Mouse (Mus musculus) B cell, adult 2 months (primary cell): ENCODE results near the gene Prm2.
A peak's percentile ranks its signal among the peaks of the same experiment; 100 is the strongest.

Source experiments
- DNase-seq, 2 experiments: peaks; one replicate each; pipeline ENCODE4 v3.0.0; 2022

The Prm2 gene

DNA sequence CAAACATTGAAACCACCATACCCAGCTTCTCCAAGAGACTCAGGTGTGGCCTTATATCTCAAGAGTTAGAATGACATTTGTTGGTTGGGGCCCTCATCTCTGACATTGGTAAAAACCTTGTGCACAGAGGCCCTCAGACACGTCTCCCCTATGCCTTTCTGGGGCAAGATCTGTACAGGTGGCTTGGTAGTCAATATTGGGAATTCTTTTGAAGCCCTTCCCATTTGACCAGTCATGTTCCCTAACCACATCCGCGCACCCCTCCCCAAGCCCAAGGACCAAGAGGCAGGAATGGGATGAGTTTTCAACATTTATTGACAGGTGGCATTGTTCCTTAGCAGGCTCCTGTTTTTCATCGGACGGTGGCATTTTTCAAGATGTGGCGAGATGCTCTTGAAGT is at the start of gene Prm2:
Prm2 (minus strand) TSS at position 101 of the 400 bp plus-strand sequence.
- no peak for DNase-seq

- DNase-seq: no peak
Observed at GRCm38 (mm10) chr16:10844319-10844670, 48.4 kb upstream of the Prm2 start.

DNA sequence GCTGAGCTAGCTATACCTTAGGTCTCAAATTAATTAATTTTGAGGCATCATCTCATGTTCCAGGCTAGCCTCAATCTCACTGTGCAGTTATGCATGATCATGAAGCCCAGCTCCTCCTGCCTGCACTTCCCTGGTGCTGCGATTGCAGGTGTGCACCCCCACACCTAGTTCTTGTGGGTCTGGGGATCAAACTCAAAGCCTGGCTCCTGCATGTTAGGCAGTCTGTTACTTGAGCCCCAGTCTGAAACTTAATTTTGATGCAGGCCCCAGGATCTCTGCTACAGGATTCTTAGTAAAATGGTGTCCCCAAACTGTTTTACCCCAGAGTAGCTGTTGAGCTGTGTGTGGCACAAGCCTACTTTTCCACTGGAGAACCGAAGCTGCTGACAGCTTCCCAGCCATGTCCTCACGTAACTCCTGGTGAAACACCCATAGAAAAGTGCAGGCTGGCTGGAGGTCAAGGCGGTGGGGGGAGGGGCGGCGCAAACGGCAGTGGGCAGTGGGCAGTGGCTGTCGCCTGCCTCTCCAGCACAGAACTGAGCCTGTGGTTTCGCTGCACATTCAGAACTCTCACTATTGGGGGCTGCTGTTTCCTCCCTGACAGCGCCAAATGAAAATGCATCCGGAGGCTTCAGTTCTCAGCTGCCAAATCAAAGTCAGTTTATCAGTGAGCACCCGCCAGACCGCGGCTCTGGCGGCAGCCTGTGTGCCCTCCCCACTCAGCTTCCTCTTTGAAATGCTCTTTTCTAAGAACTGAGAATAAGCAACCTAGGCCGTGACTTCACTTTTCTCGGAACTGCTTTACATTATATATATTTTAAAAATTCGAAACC is 47.8 kb upstream of the Prm2 start:
- DNase-seq: peak; percentile 59 to 64

DNA sequence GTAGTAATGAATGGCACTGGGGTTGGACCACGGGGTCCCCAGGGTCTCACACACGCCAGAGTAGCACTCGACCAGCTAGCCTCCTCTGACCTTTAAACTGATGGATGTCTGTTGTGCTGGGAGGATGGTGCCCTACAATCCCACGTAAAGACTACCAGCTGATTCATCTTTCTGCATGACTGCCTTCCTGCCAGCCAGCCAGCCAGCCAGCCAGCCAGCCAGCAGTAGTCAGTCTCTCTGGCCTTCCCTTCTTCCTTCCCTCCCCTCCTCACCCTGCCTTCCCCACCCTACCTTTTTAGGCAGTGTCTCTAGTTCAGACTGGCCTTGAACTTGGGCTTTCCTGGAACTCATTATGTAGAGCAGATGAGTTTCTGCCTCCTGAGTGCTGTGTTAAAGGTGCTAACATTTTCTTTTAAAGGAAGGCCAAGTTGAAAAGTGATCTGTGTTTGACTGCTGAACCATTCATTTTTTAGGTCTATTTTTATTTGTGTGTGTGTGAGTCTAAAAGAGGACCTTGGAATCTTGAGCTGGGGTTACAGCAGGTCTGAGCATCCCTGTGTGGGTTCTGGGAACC is 46.4 kb upstream of the Prm2 start:
- peak in 1 of 2 experiments; percentile 24 for DNase-seq

GRCm38 (mm10) chr16:10840018-10840417 is 44.1 kb upstream of the Prm2 start:
- no peak for DNase-seq

DNA sequence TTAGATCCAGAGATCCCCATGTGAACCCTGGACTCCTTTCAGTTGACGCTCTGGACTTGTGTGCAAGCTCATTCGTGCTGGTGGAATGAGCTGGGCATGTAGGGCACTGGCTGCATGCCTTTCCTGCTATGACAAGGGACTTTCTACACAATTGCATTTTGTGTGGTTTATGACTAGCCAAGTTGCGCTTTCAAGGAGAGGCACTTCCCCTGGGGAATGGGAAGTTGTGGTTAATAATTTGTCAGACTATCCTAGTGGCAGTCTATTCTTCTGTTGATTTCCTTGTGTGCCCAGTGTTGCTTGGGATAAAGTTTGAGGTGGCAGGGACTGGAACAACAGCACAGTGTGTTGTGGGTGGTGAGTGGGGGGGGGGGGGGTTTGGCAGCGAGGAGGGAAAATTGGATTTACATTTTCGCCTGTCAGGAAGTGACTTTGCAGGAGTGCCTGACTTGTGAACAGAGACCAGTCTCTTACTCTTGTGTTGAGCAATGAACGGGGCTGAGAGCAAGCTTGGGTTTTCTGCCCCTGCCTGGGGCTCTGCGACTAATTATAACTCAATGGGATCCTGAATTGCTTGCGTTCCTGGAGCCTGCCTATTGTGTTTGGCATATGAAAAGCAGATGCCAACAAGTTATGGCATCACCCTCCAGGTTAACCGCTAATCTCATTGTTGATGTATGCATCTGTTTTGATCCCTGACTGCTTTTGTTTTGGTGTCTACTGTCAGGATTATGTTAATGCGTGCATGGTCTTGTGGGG is 42.7 kb upstream of the Prm2 start:
- DNase-seq: no peak

DNA sequence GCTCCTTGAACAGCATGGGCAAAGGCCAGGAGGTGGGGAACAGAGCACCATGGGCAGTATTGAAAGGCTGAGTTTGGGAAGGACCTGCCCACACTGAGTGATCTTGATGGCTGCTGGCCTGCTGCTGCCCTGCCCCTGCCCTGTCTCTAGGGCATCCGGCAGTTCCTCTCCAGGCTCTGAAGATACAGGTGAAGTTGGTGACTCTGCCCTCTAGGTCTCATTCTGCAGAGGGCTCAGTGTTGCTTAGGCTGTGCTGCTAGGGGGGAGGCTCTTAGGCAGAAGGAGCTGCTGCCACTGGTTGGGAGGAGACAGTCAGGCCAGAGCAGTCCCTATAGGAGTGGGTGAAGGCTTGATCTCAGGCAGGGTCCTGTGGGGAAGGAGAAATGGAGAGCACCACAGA is 42.0 kb upstream of the Prm2 start:
- DNase-seq: no peak

DNA sequence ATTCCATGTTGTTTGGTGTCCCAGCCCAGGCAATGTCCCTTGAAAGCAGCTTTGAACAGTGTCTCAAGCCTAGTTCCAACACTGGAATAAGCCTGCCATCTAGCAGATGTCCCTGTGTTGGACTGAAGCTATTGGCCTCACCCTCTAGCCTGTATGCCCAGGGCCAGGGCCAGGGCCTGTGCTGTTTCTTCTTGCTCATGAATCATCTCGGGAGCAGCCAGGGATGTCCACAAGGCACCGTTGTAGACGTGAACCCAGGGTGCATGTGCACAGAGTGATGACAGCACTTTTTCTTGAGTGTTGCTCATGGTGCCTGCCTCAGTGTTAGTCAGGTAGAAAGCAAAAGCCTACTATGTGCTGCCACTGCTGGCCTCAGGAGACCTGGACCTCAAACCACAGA is 41.3 kb upstream of the Prm2 start:
- DNase-seq: no peak

- no peak for DNase-seq
Observed at GRCm38 (mm10) chr16:10836388-10836787, 40.5 kb upstream of the Prm2 start.

GRCm38 (mm10) chr16:10834911-10835587 is 39.1 kb upstream of the Prm2 start, which contains the start of gene Rmi2:
Gene Rmi2, plus strand, starts transcription at chr16:10835059.
- peak; percentile 83 to 84 for DNase-seq

DNA sequence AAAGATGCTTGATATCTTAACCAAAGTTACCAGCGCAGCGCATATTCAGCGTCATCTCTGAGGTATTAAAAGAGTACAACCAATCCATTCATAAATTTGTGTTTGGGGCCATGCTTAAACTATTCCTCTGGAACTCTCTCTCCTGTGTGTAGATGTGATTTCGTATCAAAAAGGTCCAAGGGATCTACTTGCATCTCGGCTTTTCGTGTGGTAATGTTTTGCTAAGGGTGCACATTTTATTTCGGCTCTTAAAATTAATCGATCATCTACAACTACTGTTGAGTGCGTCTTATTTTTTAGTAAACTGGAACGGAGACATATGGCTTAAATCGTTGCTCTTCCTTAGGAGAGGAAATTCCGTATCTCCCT is 38.6 kb upstream of the Prm2 start:
- DNase-seq: no peak

DNA sequence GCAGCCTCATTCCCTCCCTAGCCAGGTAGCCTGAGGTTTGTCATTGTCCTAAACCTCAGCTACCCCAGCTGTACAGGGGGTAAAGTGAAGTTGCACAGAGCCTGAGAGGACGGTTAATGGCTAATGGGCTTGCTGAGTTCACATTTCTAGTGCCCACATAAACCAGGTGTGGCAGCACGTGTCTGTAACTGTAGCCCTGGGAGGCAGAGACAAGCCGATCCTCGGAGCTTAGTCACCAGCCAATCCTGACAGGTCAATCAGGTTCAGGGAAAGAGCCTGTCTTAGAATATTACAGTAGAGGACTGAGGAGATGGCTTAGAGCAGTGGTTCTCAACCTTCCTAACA is 32.5 kb upstream of the Prm2 start:
- no peak for DNase-seq

DNA sequence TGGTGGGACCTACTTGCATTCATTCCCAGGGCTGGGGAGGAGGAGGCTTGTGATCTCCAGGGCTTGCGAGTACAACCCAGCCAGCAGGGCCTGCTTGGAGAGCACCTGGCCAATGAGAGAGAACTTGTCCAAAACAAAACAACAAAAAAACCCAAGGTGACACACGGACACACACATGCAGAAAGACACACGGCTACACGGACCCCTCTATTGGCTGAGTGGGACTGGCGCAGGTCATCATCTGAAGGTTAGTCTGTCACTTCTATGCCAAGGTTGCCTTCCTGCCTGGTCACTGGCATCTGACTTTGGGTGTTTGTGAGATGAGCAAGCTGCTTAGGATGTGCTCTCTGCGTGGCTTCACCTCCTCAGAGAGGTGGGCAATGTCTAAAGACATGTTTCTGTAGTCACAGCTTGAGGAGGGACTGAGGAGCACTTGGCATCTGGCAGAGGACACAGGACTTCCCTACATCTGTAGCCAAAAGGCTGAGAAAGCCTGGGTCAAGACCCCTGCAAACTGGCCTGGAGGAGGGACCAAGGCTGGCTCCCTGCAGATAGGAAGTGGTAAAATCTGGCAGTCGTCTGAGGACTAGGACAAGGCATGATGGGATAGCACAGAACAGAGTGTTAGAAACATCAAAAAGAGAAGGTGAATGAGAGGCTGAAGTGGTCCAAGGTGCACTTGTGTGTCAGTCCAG is 32.0 kb upstream of the Prm2 start:
- DNase-seq: no peak

DNA sequence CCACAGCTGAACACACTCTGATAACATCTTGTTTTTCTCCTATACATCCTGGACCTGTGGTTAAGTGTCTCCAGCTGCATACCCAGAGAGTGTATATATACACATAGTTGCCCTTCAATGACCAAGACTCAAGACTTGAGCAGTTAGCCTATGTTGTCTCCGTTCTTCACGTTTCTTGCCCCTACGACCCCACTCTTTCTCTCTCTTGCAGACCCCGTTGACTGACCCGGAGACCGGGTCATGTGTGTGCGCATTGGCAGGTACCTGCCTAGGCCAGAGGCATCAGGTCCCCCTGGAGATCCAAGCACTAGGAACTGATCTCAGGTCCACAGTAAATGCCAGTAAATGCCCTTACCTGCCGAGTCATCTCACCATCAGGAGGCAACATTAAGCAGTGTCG is 31.3 kb upstream of the Prm2 start:
- no peak for DNase-seq

DNA sequence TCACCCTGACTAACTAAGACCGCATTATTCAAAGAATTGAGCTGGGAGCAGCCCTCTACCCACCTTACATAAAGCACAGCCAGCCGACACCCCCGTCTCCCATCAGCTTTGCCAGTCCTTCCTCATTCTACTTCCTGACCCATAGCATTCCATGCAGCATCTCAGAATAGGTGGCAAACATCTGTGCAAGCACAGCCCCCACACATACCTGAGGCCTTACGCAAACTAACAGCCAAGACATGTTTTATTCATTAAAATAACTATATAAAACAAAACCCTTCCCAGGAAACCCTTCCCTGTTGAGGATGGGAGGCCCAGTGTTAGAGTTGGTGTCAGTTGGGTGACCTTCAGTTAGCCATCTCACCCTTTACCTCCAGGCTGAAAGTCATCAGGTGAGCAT is 29.9 kb upstream of the Prm2 start:
- DNase-seq: no peak

DNA sequence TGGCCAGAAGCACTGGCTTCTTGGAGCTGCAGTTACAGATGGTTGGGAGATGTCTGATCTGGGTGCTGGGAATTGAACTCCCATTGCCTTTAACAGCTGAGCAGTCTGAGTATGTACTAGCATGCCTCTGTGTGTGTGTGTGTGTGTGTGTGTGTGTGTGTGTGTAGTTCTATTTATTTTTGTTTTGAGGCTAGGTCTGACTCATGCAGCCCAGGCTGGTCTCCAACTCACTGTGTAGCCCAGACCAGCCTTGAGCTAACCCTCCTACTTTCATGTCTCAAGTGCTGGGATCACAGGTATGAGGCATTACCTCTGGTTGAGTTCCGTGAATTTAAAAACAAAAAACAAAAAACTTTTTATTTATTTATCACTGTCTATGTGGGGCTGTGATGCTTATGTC is 28.6 kb upstream of the Prm2 start:
- no peak for DNase-seq

DNA sequence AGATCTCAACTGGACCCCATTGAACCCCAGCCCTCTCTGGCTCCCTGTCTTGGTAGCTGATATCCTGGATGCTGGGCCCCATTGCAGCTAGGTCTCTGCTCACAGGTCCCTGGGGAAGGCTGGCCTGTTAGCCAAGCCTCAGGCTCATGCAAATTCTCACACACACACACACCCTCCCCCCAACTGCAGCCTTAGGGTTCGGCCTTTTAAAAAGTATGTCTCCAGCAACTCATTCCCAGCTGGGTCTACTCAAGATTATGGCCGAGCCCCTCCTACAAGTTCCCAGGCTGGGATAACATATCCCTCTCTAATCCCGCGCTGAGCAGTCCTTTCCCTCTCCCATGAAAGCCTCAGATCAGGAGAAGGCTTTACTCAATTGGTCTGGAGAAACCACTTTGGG is 25.5 kb upstream of the Prm2 start:
- no peak for DNase-seq

- DNase-seq: no peak
Observed at GRCm38 (mm10) chr16:10819966-10820365, 24.0 kb upstream of the Prm2 start.

- peak; percentile 20 to 30 for DNase-seq
Observed at GRCm38 (mm10) chr16:10818579-10819135, 22.7 kb upstream of the Prm2 start.

DNA sequence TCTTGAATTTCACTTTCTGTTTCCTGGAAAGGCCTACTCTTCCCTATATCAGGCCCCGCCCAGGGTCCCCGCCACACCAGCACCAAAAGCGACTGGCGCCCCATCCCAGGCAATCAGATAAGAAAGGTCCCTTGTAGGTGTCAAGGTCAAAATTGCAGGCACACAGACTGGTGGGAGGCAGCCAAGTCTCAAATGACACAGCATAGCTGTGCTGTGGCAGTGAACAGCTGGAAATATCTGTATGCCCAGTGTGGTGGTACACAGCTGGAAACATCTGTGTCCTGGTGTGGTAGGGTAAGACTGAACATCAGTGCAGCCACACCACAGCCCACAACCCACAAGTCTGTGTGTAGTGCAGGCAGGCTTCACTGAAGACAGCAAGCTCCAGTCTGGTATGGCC is 18.9 kb upstream of the Prm2 start:
- DNase-seq: no peak

- DNase-seq: no peak
Observed at GRCm38 (mm10) chr16:10813726-10814125, 17.8 kb upstream of the Prm2 start.

GRCm38 (mm10) chr16:10812865-10813371 is 17.0 kb upstream of the Prm2 start, which contains the start of gene Gm11172:
Gene Gm11172, plus strand, starts transcription at chr16:10812915.
- DNase-seq: no peak
